Mouse (Mus musculus) B cell, adult 2 months (primary cell): ENCODE measurements around the gene Tspan1.

Source experiments
- DNase-seq, 2 experiments: peaks; one replicate each; pipeline ENCODE4 v3.0.0; 2022

Tspan1 gene

DNA sequence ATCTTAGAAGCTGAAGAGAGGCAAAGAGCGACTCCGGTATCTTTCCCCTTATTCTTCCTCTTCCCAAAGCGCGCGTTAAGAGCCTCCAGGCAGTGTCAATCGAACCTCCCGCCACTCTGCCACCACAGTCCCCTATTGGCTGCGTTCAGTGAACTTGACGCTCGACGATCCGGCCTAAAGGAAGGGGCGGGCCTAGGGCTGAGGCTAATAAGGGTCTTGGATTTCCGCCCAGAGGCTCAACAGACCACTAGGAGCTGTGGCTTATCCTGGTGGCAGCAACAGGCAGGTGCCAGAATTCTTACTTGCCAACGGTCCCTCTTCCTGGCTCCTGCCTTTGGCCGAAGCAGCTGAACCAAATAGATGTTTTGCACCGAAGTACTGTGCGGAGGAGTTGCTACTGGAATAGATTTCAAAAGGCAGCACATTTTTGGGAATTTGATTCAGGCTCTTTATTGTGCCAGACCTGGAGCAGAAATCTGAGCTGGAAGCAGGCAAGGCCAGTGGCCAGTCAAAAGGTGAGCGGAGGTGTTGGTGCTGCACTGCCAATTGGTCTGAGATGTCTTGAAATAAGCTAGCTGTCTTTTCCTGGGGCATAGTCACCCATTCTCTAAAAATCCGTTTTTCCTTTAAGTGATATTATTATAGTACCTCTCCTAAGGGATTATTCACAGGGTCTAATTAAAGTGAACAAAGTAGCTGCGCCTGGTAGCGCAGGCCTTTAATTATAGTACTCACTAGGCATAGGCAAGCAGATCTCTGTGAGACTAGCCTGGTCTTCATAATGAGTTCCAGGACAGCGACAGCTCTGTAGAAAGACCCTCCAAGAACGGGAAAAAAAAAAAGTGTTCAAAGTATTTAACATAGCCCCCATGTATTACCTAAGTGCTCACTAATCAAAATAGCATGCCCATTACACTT is 43.5 kb downstream of the Tspan1 start, which contains the start of the genes Rad54l and Pomgnt1:
Gene Rad54l (minus strand): TSS at position 89 of the 918 bp plus-strand sequence.
Gene Pomgnt1 (plus strand): TSS at position 239 of the 918 bp plus-strand sequence.
- DNase-seq = peak; percentile 70 to 72

DNA sequence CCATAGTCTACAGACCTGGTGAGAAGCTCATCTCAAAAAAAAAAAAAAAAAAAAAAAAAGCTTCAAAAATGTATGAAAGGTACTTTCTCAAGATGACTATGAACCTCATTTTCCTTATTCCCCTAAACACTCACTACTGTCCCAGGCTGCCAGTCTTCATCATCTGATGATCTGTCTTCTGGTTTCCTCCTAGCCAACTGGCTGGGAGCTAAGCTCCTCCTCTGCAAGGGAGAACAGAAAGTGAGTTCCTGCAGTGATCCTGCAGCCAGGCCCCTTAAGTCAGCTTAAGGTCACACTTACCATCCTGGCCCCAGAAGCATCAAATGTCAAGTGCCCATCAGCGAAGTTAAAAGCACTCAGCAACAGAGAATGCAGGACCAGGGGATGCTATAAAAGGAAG is 44.6 kb downstream of the Tspan1 start:
- no peak for DNase-seq
